Mouse (Mus musculus) naive thymus-derived CD4-positive, alpha-beta T cell, adult 2 months (primary cell): ENCODE measurements around the gene Dgkq.
"Not testable (repeated sequence)": the region's sequence is repeated elsewhere in the genome, so short reads cannot be mapped to it uniquely, and the experiment has no call there.

Experiments
- DNase-seq: peaks from one replicate; pipeline ENCODE4 v3.0.0-alpha.2; 2011; ENCODE audit warnings: low read depth

Gene Dgkq

GRCm38 (mm10) chr5:108655381-108655780, 14.1 kb downstream of the Dgkq start:
- DNase-seq, result no peak

- no peak for DNase-seq
Observed at GRCm38 (mm10) chr5:108654444-108654990, 15.0 kb downstream of the Dgkq start.

- no peak for DNase-seq
Observed at GRCm38 (mm10) chr5:108653341-108653740, 16.1 kb downstream of the Dgkq start.

GRCm38 (mm10) chr5:108651823-108652222, 17.6 kb downstream of the Dgkq start:
- DNase-seq, result peak; percentile 85

- no peak for DNase-seq
Observed at GRCm38 (mm10) chr5:108651136-108651720, 18.2 kb downstream of the Dgkq start.

- DNase-seq, result no peak
Observed at GRCm38 (mm10) chr5:108650341-108650740, 19.1 kb downstream of the Dgkq start.

- DNase-seq, result no peak
Observed at GRCm38 (mm10) chr5:108648937-108649576, 20.4 kb downstream of the Dgkq start.

GRCm38 (mm10) chr5:108647820-108648465, 21.5 kb downstream of the Dgkq start:
- DNase-seq, result no peak

GRCm38 (mm10) chr5:108647311-108647710, 22.2 kb downstream of the Dgkq start:
- DNase-seq, result no peak

GRCm38 (mm10) chr5:108646343-108646660, 23.2 kb downstream of the Dgkq start:
- no peak for DNase-seq

GRCm38 (mm10) chr5:108645651-108646342, 23.7 kb downstream of the Dgkq start:
- DNase-seq, result no peak

GRCm38 (mm10) chr5:108643674-108644073, 25.8 kb downstream of the Dgkq start:
- no peak for DNase-seq

GRCm38 (mm10) chr5:108636172-108636571, 33.3 kb downstream of the Dgkq start:
- no peak for DNase-seq

GRCm38 (mm10) chr5:108634088-108634487, 35.4 kb downstream of the Dgkq start:
- not testable (repeated sequence) for DNase-seq

- no peak for DNase-seq
Observed at GRCm38 (mm10) chr5:108633676-108634075, 35.8 kb downstream of the Dgkq start.

- peak; percentile 96 for DNase-seq
Observed at GRCm38 (mm10) chr5:108629634-108630483, 39.6 kb downstream of the Dgkq start, which contains the start of the genes Gak and Tmem175. TSS of gene Gak (minus strand) at chr5:108629755. TSS of gene Tmem175 (plus strand) at chr5:108629770.

GRCm38 (mm10) chr5:108628891-108629633, 40.4 kb downstream of the Dgkq start:
- peak; percentile 61 for DNase-seq

- no peak for DNase-seq
Observed at GRCm38 (mm10) chr5:108626050-108626660, 43.3 kb downstream of the Dgkq start.

GRCm38 (mm10) chr5:108621870-108622269, 47.6 kb downstream of the Dgkq start:
- no peak for DNase-seq

GRCm38 (mm10) chr5:108610426-108610825, 59.0 kb downstream of the Dgkq start:
- DNase-seq, result no peak
